Mouse (Mus musculus): ENCODE data around the gene Lhfpl2. TPM values are rescaled to one million over a fixed set of nuclear protein-coding genes. Genes with fewer than 3 reads are reported as not detected.
"Not testable (repeated sequence)": the region's sequence is repeated elsewhere in the genome, so short reads cannot be mapped to it uniquely, and the experiment has no call there.

Gene Lhfpl2
- polyA plus RNA-seq (2014; fragmentation: Nextera tagmentation; extraction: Ambion mirVana) = 48.7 and 81.0 TPM in 2 replicates

GRCm38 (mm10) chr13:94057563-94058560 lies at the start of gene Lhfpl2:
Gene Lhfpl2, plus strand, starts transcription at chr13:94057796.
- Histone ChIP-seq H3K4me1 (ENCODE audit: control insufficient read depth, insufficient read depth, low read length) (peaks cover 21% of the 10 kb centered on the region), H3K4me3 (ENCODE audit: low read length) (peak within 1 kb of the TSS; percentile 83), H3K36me3 (ENCODE audit: control insufficient read depth, insufficient read depth, low read length) (no peaks in the 10 kb centered on the region; the same call in 1 of the 2 replicates), H3K4me2 (replicated peaks; ENCODE audit: low read depth, low read length) (peak within 1 kb of the TSS; percentile 64), H3K27me3 (ENCODE audit: control insufficient read depth, insufficient read depth, low read length) (no peaks in the 10 kb centered on the region), H3K9me3 (ENCODE audit: control insufficient read depth, low read length) (no peaks in the 10 kb centered on the region), H3K9ac (ENCODE audit: low read depth, low read length) (peak within 1 kb of the TSS; percentile 95), H3K27ac (ENCODE audit: low read depth, low read length) (peak within 1 kb of the TSS; percentile 92)
- WGBS = under 1% methylated on average over 64 of the region's 85 CpGs
- ATAC-seq (ENCODE audit: low FRiP score, low TSS enrichment) = peak; percentile 90

DNA sequence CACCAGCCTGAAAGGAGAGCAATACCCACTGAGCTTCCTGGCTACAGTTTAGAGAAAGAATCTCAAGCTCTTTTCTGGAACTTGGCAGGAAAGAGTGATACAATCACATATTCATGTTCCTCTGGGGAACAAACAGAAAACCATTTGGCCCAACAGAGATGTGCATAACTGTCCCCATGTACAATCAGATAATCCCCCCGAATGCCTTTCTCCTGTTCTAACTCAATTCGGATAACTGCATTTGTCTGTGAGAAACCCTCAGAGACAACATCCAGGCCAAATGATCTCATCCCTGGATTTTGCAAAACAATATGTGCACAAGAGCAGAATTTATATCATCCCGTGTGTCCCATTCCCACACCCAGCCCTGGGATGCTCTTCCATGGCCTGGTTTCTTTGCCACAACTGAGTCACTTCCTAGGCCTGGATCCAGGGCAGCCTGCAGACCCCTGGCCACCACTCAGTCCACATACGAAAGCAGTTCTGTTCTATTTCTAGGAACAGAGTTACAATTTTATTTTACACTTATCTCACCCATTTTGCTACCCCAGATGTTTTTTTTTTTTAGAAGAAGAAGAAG lies 45.5 kb upstream of the Lhfpl2 start:
- ATAC-seq (ENCODE audit: low FRiP score, low TSS enrichment) = no peak
- H3K4me3 ChIP-seq (ENCODE audit: low read length) = no peak overlapping the region
- H3K27ac ChIP-seq (ENCODE audit: low read depth, low read length) = no peak overlapping the region
- H3K9ac ChIP-seq (ENCODE audit: low read depth, low read length) = no peak overlapping the region
- no peaks in the 10 kb centered on the region for H3K36me3 ChIP-seq (ENCODE audit: control insufficient read depth, insufficient read depth, low read length)
- 91% methylated on average over 4 of the region's 4 CpGs for WGBS
- H3K4me2 ChIP-seq (replicated peaks; ENCODE audit: low read depth, low read length) = no peak overlapping the region
- H3K9me3 ChIP-seq (ENCODE audit: control insufficient read depth, low read length) = no peaks in the 10 kb centered on the region
- H3K4me1 ChIP-seq (ENCODE audit: control insufficient read depth, insufficient read depth, low read length) = no peaks in the 10 kb centered on the region
- no peaks in the 10 kb centered on the region for H3K27me3 ChIP-seq (ENCODE audit: control insufficient read depth, insufficient read depth, low read length)

GRCm38 (mm10) chr13:94013986-94014385 lies 43.6 kb upstream of the Lhfpl2 start:
- Histone ChIP-seq H3K4me1 (ENCODE audit: control insufficient read depth, insufficient read depth, low read length) (no peaks in the 10 kb centered on the region), H3K27me3 (ENCODE audit: control insufficient read depth, insufficient read depth, low read length) (no peaks in the 10 kb centered on the region), H3K36me3 (ENCODE audit: control insufficient read depth, insufficient read depth, low read length) (no peaks in the 10 kb centered on the region), H3K9ac (ENCODE audit: low read depth, low read length) (no peak overlapping the region), H3K9me3 (ENCODE audit: control insufficient read depth, low read length) (no peaks in the 10 kb centered on the region), H3K4me3 (ENCODE audit: low read length) (no peak overlapping the region), H3K4me2 (replicated peaks; ENCODE audit: low read depth, low read length) (no peak overlapping the region), H3K27ac (ENCODE audit: low read depth, low read length) (no peak overlapping the region)
- no peak for ATAC-seq (ENCODE audit: low FRiP score, low TSS enrichment)
- WGBS = 72% methylated on average over 10 of the region's 10 CpGs

DNA sequence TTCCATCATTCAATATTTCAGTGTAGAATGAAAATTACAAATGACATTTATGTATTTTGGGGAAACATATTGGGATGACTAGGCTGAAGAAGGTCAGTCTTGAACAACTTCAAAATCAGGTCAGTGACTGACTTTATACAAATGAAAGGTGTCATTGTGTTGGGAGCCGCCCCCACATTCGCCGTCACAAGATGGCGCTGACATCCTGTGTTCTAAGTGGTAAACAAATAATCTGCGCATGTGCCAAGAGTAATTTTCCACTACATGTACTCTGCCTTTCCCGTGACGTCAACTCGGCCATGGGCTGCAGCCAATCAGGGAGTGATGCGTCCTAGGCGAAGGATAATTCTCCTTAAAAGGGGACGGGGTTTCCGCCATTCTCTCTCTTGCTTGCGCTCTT lies 33.0 kb upstream of the Lhfpl2 start:
- not testable (repeated sequence) for H3K9me3 ChIP-seq (ENCODE audit: control insufficient read depth, low read length); H3K4me1 ChIP-seq (ENCODE audit: control insufficient read depth, insufficient read depth, low read length); H3K27me3 ChIP-seq (ENCODE audit: control insufficient read depth, insufficient read depth, low read length); H3K27ac ChIP-seq (ENCODE audit: low read depth, low read length); H3K36me3 ChIP-seq (ENCODE audit: control insufficient read depth, insufficient read depth, low read length); H3K4me3 ChIP-seq (ENCODE audit: low read length); ATAC-seq (ENCODE audit: low FRiP score, low TSS enrichment); H3K9ac ChIP-seq (ENCODE audit: low read depth, low read length); H3K4me2 ChIP-seq (replicated peaks; ENCODE audit: low read depth, low read length)
- WGBS = 81% methylated on average over 7 of the region's 13 CpGs

DNA sequence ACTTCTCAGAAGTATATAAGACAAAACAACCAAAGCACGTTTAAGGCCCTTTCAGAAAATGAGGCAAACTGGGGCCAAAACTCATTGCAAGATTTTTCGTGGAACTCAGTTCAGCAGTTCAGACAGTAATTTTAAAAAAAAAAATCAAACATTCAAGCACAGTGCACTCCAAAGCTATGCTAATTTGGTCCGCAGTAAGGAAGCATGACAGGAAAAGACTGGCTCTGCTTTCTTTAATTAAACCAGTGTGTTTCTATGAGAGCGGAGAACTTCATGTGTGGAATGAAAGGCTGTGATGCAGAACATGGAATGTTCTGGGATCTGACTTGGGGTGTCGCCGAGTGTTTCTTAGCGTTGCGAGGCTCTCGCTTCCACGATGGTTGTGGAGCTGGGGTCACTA lies 28.4 kb upstream of the Lhfpl2 start:
- H3K4me2 ChIP-seq (replicated peaks; ENCODE audit: low read depth, low read length) = no peak overlapping the region
- H3K4me1 ChIP-seq (ENCODE audit: control insufficient read depth, insufficient read depth, low read length) = 0 out of 2 replicates have a peak, but pooled peaks cover 2% of the 10 kb centered on the region
- WGBS = 75% methylated on average over 10 of the region's 10 CpGs
- no peak for ATAC-seq (ENCODE audit: low FRiP score, low TSS enrichment)
- H3K36me3 ChIP-seq (ENCODE audit: control insufficient read depth, insufficient read depth, low read length) = no peaks in the 10 kb centered on the region
- no peak overlapping the region for H3K4me3 ChIP-seq (ENCODE audit: low read length)
- H3K9me3 ChIP-seq (ENCODE audit: control insufficient read depth, low read length) = no peaks in the 10 kb centered on the region
- H3K27me3 ChIP-seq (ENCODE audit: control insufficient read depth, insufficient read depth, low read length) = no peaks in the 10 kb centered on the region
- H3K27ac ChIP-seq (ENCODE audit: low read depth, low read length) = no peak overlapping the region
- no peak overlapping the region for H3K9ac ChIP-seq (ENCODE audit: low read depth, low read length)

DNA sequence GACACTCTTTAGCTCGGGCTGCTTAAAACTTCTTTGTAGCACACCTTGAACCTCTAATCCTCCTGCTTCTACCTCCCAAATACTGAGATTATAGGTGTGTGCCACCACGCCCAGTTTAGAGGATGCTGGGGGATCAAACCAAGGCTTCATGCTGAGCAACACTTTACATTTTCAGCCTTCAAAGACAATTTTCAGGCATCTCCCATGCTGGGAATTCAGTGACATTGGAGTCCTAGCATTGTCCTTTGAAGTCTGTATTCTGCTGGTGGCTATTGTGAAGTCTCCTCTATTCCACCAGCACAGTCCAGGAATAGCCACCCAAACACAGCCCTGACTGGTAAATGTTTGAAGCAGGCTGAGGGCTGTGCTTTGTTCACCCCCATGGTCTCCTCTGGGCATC lies 27.0 kb upstream of the Lhfpl2 start:
- H3K4me2 ChIP-seq (replicated peaks; ENCODE audit: low read depth, low read length) = no peak overlapping the region
- no peak overlapping the region for H3K9ac ChIP-seq (ENCODE audit: low read depth, low read length)
- H3K4me1 ChIP-seq (ENCODE audit: control insufficient read depth, insufficient read depth, low read length) = 0 out of 2 replicates have a peak, but pooled peaks cover 2% of the 10 kb centered on the region
- no peaks in the 10 kb centered on the region for H3K36me3 ChIP-seq (ENCODE audit: control insufficient read depth, insufficient read depth, low read length)
- ATAC-seq (ENCODE audit: low FRiP score, low TSS enrichment) = no peak
- no peaks in the 10 kb centered on the region for H3K9me3 ChIP-seq (ENCODE audit: control insufficient read depth, low read length)
- no peak overlapping the region for H3K4me3 ChIP-seq (ENCODE audit: low read length)
- H3K27ac ChIP-seq (ENCODE audit: low read depth, low read length) = no peak overlapping the region
- 90% methylated on average over 2 of the region's 2 CpGs for WGBS
- H3K27me3 ChIP-seq (ENCODE audit: control insufficient read depth, insufficient read depth, low read length) = no peaks in the 10 kb centered on the region

GRCm38 (mm10) chr13:94037313-94038051 lies 20.1 kb upstream of the Lhfpl2 start:
- ATAC-seq (ENCODE audit: low FRiP score, low TSS enrichment) = no peak
- Histone ChIP-seq H3K27me3 (ENCODE audit: control insufficient read depth, insufficient read depth, low read length) (no peaks in the 10 kb centered on the region), H3K4me3 (ENCODE audit: low read length) (no peak overlapping the region), H3K27ac (ENCODE audit: low read depth, low read length) (peak overlapping the region; percentile 61), H3K4me2 (replicated peaks; ENCODE audit: low read depth, low read length) (no peak overlapping the region), H3K9ac (ENCODE audit: low read depth, low read length) (0 out of 2 replicates have a peak overlapping the region, but pooled peaks have one; percentile 12), H3K36me3 (ENCODE audit: control insufficient read depth, insufficient read depth, low read length) (no peaks in the 10 kb centered on the region), H3K9me3 (ENCODE audit: control insufficient read depth, low read length) (no peaks in the 10 kb centered on the region), H3K4me1 (ENCODE audit: control insufficient read depth, insufficient read depth, low read length) (peaks cover 10% of the 10 kb centered on the region; the same call in 1 of the 2 replicates)
- WGBS = 51% methylated on average over 6 of the region's 6 CpGs

- H3K36me3 ChIP-seq (ENCODE audit: control insufficient read depth, insufficient read depth, low read length) = no peaks in the 10 kb centered on the region
- H3K4me3 ChIP-seq (ENCODE audit: low read length) = no peak overlapping the region
- 0 out of 2 replicates have a peak overlapping the region, but pooled peaks have one; percentile 12 for H3K9ac ChIP-seq (ENCODE audit: low read depth, low read length)
- H3K4me2 ChIP-seq (replicated peaks; ENCODE audit: low read depth, low read length) = no peak overlapping the region
- no peaks in the 10 kb centered on the region for H3K27me3 ChIP-seq (ENCODE audit: control insufficient read depth, insufficient read depth, low read length)
- no peak for ATAC-seq (ENCODE audit: low FRiP score, low TSS enrichment)
- H3K9me3 ChIP-seq (ENCODE audit: control insufficient read depth, low read length) = no peaks in the 10 kb centered on the region
- H3K4me1 ChIP-seq (ENCODE audit: control insufficient read depth, insufficient read depth, low read length) = peaks cover 10% of the 10 kb centered on the region; the same call in 1 of the 2 replicates
- peak overlapping the region; percentile 61 for H3K27ac ChIP-seq (ENCODE audit: low read depth, low read length)
- WGBS = 32% methylated on average over 2 of the region's 2 CpGs
Observed at GRCm38 (mm10) chr13:94038052-94038340, 19.6 kb upstream of the Lhfpl2 start.
